Mouse (Mus musculus) liver, adult 2 months (tissue): Measurements from ENCODE around the gene Smug1.

Experiments used
- CTCF ChIP-seq: fragments of 200-500 bp; IDR thresholded peaks from 2 replicates; pipeline ENCODE4 v1.5.1; 2011; ENCODE audit warnings: low read depth, low read length, control low read depth
- POLR2A ChIP-seq: fragments of 200-500 bp; IDR thresholded peaks from 2 replicates; pipeline ENCODE4 v1.6.1; 2011; ENCODE audit warnings: low read length, control low read depth; ENCODE audit not compliant: insufficient read depth; ENCODE audit errors: extremely low read depth

DNA sequence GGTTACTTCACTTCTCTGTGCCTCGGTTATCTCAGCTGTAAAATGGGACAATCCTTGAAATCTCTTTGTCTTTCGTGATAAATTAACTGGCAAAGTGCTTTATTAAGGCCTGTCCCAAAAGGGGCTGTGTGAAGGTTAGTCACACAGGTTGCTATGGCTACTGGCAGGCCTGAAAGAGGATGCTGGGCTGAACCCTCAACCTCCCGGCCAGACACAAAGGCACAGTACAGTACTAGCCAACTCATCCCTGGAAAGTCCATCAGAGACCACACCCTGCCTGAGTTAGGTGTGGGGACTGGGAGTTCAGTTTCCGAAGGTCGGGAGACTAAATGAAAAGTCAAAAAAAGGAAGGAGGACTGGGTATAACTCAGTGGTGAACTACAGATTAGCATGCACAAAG, 968 bp downstream of the Smug1 start:
- TF ChIP-seq CTCF = no peak
- TF ChIP-seq POLR2A = no peak
